ENCODE assay signal across 8 mouse cellular contexts in the genomic region with DNA sequence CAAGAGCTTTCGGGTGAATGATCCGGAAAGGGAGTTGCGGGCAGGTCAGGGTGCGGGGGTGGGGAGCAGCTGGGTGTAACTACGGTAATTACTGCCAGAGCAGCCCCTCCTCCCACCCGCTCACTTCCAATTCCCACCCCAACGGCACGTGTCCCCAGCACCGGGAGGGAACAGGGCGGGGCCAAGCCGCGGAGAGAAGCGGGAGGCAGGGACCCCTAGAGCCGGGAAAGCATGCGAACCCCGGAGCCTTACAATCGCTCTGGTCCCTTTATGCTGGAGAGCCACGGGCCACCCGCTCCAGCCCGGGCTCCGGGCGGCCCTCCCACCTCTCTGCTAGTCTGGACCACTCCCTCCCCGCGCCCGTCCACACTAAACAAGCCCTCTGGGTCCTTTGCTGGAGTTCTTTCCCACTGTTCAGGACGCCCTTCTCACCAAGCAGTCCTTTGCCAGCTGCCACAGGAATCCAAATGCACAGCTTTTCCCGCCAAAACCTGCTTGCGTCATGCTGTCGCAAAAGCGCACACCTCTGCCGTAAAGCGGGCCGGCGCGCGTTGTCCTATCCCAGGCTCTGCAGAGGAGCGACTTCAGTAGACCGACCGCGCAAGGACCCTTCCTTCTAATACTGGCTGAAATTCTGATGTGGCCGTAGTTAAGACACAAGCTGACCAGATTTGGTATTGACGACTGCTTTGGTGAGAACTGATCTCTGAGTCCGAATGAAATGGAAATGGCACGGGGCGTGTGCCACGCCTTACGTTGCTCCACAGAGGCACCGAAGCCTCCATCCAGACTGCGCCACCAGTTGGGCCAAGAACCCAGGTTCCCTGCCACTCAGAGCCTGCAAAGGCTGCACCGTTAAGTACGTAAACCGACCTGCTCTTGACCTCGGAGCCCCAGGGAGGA. TPM values are rescaled to one million over a fixed set of nuclear protein-coding genes. Genes with fewer than 3 reads are reported as not detected.
A peak's percentile ranks its signal among the peaks of the same experiment; 100 is the strongest.
DNase-seq lines count a peak whose midpoint lies in the region; ATAC-seq lines count a peak whose summit lies in the region.

No protein-coding gene starts in this region.

- peak; percentile 87 for DNase-seq in adipocyte (ENCODE audit: low spot score)
- DNase-seq in embryo, embryonic 10 days (ENCODE audit: low spot score), result peak; percentile 98
- peak; percentile 83 for DNase-seq in gastrocnemius, postnatal 10 days
- DNase-seq in induced T-regulatory cell, adult 2 months (ENCODE audit: low read depth), result peak; percentile 92
- peak; percentile 71 to 94 for DNase-seq in left cerebral cortex, adult 9 months (ENCODE audit: low spot score in 2 of 2)
- DNase-seq in right cerebral cortex, postnatal 14 days, result peak; percentile 91
- DNase-seq in urinary bladder, postnatal 36 days (ENCODE audit: low spot score in 2 of 2), result peak; percentile 90 to 91

- peak; percentile 87 for ATAC-seq in megakaryocyte progenitor cell, adult 5-6 weeks (replicated peaks; ENCODE audit: poor library complexity)

RNA-seq across cellular contexts. Expression of a gene that starts 0.5 kb away (rescaled TPM):
- total RNA-seq in gastrocnemius, postnatal 10 days (2021), result 1 to 10 TPM; 3.2 to 4.7 TPM
- total RNA-seq in megakaryocyte progenitor cell, adult 5-6 weeks (2015), result 42.2 and 52.8 TPM in 2 replicates
- 57.7 and 69.5 TPM in 2 replicates for total RNA-seq in megakaryocyte progenitor cell, adult 5-6 weeks (2017)

RNA-seq across cellular contexts. Expression of a gene that starts 33.4 kb away (rescaled TPM):
- not detected for total RNA-seq in gastrocnemius, postnatal 10 days (2021)
- total RNA-seq in megakaryocyte progenitor cell, adult 5-6 weeks (2015), result not detected in 2 replicates
- not detected in 2 replicates for total RNA-seq in megakaryocyte progenitor cell, adult 5-6 weeks (2017)

RNA-seq across cellular contexts. Expression of a gene that starts 41.1 kb away (rescaled TPM):
- 10 to 100 TPM; 77.5 to 91.3 TPM for total RNA-seq in gastrocnemius, postnatal 10 days (2021)
- total RNA-seq in megakaryocyte progenitor cell, adult 5-6 weeks (2015), result 374 and 460 TPM in 2 replicates
- total RNA-seq in megakaryocyte progenitor cell, adult 5-6 weeks (2017), result 885 and 971 TPM in 2 replicates

Comparison
In these comparisons a context has a peak if more than half of its experiments do, and no peak if none do; other contexts are left out.
1. Peak in every context shown above with its lines: DNase-seq and ATAC-seq.
2. RNA of a gene that starts 0.5 kb away (total RNA-seq): 42.2 to 69.5 TPM in megakaryocyte progenitor cell, adult 5-6 weeks; 3.2 to 4.7 TPM in gastrocnemius, postnatal 10 days; every median in the first group is over 4 times any median in the second.
3. RNA of a gene that starts 41.1 kb away (total RNA-seq): 374 to 971 TPM in megakaryocyte progenitor cell, adult 5-6 weeks; 77.5 to 91.3 TPM in gastrocnemius, postnatal 10 days; every median in the first group is over 4 times any median in the second.